ENCODE assay signal across 9 mouse cellular contexts in the genomic region with DNA sequence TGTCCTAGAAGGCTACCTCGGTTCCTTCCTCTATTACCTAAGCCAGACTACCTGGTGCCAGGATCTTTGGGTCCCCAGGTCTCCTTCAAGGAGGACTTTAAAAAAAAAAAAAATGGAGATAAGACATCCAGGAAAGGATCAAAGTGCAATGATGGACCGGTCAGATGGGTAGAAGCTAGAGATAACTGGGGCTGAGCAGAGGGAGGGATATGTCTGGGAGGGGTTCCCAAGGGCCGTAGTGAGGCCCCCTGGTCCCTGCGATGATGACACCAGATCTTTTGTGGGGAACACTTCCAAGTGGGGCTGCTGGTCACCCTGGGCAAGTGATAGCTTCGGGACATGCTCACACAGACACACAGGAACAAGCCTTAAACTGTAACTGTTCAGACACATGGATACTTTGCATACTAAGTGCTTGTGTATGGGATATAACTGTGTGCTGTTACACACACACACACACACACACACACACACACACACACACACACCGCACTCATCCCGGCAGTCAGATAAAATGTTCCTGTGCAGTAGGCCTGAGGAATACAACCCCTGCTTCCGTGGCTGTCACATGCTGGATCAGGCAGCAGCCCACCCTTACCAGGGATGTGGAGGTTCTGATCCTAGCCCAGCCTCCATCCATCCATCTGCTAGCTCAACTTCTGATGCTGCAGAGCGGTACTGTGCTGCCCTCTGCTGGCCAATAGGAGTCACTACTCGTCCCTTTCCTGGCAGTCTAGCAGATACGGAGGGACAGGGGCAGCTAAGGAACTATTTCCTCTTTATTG.
DNase-seq lines count a peak whose midpoint lies in the region; ATAC-seq and TF ChIP-seq lines count a peak whose summit lies in the region.
"Had no signal": no experiment of that assay in that cellular context is flagged by ENCODE, and none has a peak within 500 bp of the region (broad histone marks: within the 10 kb centered on the region; RNA-seq: fewer than 3 reads in every experiment).

No protein-coding gene starts in this region.

- no peak overlapping the region for H3K4me2 ChIP-seq in forebrain, embryonic 11.5 days (ENCODE audit: low read depth, low read length, severe bottlenecking)
- H3K4me2 ChIP-seq: limb, embryonic 12.5 days had no signal

- H3K4me1 ChIP-seq in G1E (ENCODE audit: insufficient read depth, low read depth, low read length), result no peaks in the 10 kb centered on the region; the same call in 1 of the 2 replicates
- no peaks in the 10 kb centered on the region for H3K4me1 ChIP-seq in forebrain, embryonic 11.5 days (replicated peaks; ENCODE audit: control insufficient read depth, insufficient read depth, low read length)
- H3K4me1 ChIP-seq: limb, embryonic 12.5 days had no signal

- H3K27me3 ChIP-seq in G1E (ENCODE audit: insufficient read depth, low read length), result no peaks in the 10 kb centered on the region
- no peaks in the 10 kb centered on the region for H3K27me3 ChIP-seq in forebrain, embryonic 11.5 days (ENCODE audit: control insufficient read depth, insufficient read depth, low read length)
- H3K27me3 ChIP-seq: limb, embryonic 12.5 days had no signal

- TF ChIP-seq CTCF in G1E (IDR thresholded peaks at IDR 0.05; ENCODE audit: low read depth, low read length), result peak; percentile 92

- H3K9ac ChIP-seq in forebrain, embryonic 11.5 days (ENCODE audit: low read length), result no peak overlapping the region
- H3K9ac ChIP-seq: limb, embryonic 12.5 days had no signal

- no peaks in the 10 kb centered on the region for H3K9me3 ChIP-seq in G1E (replicated peaks)
- H3K9me3 ChIP-seq in forebrain, embryonic 11.5 days (ENCODE audit: control insufficient read depth, low read length), result no peaks in the 10 kb centered on the region
- H3K9me3 ChIP-seq: limb, embryonic 12.5 days had no signal

- DNase-seq in G1E (ENCODE audit: low spot score), result peak; percentile 42
- peak; percentile 62 for DNase-seq in brain, embryonic 18.5 days (ENCODE audit: low read depth, low spot score)
- peak; percentile 80 for DNase-seq in forebrain, embryonic 11.5 days (ENCODE audit: low spot score)
- peak; percentile 52 for DNase-seq in layer of hippocampus, adult 9-11 months
- peak; percentile 74 for DNase-seq in lung, postnatal 14 days
- peak; percentile 42 for DNase-seq in ovary, postnatal 36 days (ENCODE audit: low spot score)
- DNase-seq in urinary bladder, postnatal 25 days (ENCODE audit: low spot score), result peak; percentile 65

- 62% methylated on average over 11 of the region's 11 CpGs for whole genome bisulfite sequencing in forebrain, embryonic 11.5 days

- peaks cover 32% of the 10 kb centered on the region for H3K36me3 ChIP-seq in G1E (replicated peaks)
- H3K36me3 ChIP-seq in forebrain, embryonic 11.5 days (ENCODE audit: control insufficient read depth, insufficient read depth, low read length), result no peaks in the 10 kb centered on the region

- H3K4me3 ChIP-seq in G1E (ENCODE audit: low read depth, low read length), result no peak overlapping the region
- H3K4me3 ChIP-seq in forebrain, embryonic 11.5 days (ENCODE audit: low read depth, low read length), result no peak overlapping the region
- H3K4me3 ChIP-seq: limb, embryonic 12.5 days had no signal

- H3K27ac ChIP-seq in forebrain, embryonic 11.5 days (ENCODE audit: low read depth, low read length), result no peak overlapping the region
- H3K27ac ChIP-seq: limb, embryonic 12.5 days had no signal

- ATAC-seq in G1E (ENCODE audit: extremely low read depth, insufficient number of reproducible peaks, low FRiP score, poor library complexity, severe bottlenecking), result peak; percentile 54; the same call in 1 of the 2 replicates
- peak; percentile 65 for ATAC-seq in forebrain, embryonic 11.5 days (replicated peaks; ENCODE audit: low FRiP score)
- peak; percentile 82 to 88 for ATAC-seq in hematopoietic stem cell, adult 5-6 weeks (replicated peaks in 1 of 2; ENCODE audit: insufficient read depth in 1 of 2, low FRiP score in 2 of 2, low TSS enrichment in 1 of 2, low read depth in 1 of 2, poor library complexity in 2 of 2, severe bottlenecking in 2 of 2)
